Mouse (Mus musculus) spleen, adult 18-20 months (tissue): ENCODE measurements around the gene Olfr1079.
"Not testable (repeated sequence)": the region's sequence is repeated elsewhere in the genome, so short reads cannot be mapped to it uniquely, and the experiment has no call there.

ENCODE experiments used
- DNase-seq, 2 experiments: peaks; one replicate each; pipeline ENCODE4 v3.0.0; 2022; ENCODE audit warnings: mixed read lengths in 2 of 2

Olfr1079 gene

DNA sequence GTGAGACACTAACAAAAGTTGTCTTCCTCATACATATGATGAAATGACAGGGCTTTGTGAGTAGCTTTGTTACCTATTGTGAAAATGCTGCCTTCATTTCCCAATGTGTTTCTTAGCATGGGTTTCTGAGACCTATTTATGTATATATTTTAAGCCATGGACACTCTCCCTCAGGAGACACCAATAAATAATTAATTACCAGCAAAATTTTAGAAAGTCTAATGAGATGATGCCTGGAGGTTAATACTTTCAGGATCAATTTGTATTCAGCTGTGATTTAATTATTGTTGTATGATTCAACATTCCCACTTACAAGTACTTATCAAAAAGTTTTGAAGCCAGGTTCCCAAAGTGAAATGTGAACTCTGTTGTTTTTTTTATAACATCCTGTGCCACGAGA, at the start of gene Olfr1079:
Gene Olfr1079 (minus strand): TSS at position 101 of the 400 bp plus-strand sequence.
- no peak for DNase-seq

DNA sequence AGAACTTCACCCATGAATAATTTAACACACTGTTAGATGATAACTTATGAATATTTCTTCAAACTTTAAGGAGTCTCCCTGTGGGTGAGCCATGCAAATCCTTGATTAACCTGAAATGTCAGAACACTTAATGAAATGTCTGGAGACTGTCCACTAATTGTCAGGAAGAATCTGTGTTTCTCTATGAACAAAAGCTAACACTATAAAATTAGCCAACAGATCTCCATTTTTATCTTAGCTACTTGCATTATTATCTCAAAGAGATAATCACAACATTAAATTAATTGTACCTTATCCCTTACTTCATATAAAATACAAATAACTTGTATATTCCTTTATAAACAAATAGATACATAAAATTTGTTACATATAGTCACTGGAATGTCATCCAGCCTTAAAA, 15.9 kb upstream of the Olfr1079 start, which contains the start of gene Olfr1080:
Gene Olfr1080 (minus strand): TSS at position 101 of the 400 bp plus-strand sequence.
- not testable (repeated sequence) for DNase-seq

DNA sequence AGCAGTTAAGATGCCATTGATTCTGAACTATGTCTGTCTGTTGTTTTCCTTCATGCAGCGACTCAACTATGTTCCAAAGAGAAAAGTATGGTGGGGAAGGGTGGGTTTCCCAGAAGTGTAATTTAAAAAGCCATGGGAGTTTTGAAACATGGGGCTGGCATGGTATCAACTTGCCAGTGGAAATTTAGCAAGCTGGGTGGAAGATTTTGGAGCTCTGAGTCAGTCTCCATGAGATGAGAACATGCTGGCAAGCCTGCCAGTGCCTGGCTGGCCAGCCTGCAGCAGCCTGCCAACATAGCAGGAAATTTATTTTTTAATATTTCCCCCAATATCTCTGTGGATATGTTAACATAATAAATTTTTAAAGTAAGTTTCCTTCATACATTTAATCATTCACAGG, 11.3 kb downstream of the Olfr1079 start:
- DNase-seq, result no peak

DNA sequence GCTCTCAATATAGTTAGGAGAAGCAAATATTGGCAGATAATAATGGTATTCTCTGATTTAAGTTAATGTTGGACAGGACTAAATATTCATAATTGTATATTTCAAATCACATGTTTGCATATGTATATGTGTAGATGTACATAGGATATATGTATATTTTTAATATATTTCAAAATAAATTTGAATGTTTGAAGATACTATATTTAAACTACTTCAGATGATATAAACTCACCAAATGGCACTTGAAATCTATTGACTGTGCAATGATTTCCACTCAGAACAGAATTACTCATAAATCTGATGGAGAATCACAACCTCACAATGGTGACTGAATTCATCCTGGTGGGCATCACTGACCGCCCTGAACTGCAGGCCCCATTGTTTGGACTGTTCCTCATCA, 34.1 kb downstream of the Olfr1079 start, which contains the start of gene Olfr1076:
Gene Olfr1076 (plus strand): TSS at position 301 of the 400 bp plus-strand sequence.
- DNase-seq, result no peak

DNA sequence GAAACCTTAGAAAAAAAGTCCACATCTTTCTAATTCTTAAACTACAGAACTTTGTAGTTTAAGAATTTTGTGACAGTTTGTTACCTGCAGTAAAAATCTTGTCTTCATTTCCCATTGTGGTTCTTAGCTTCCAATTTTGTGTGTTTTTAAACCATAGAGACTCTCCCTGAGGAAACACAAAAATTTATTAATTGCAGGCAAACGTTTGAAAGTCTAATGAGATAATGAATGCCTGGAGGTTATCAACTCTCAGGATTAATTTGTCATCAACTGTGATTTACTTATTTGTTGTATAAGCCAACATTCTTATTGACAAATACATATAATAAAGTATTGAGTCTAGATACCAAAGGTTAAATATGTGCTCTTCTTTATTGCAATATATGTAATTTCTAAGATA, 55.0 kb downstream of the Olfr1079 start, which contains the start of gene Olfr228:
Gene Olfr228 (minus strand): TSS at position 101 of the 400 bp plus-strand sequence.
- no peak for DNase-seq
